Mouse (Mus musculus) kidney, embryonic 14.5 days (tissue): ENCODE measurements around the gene Ltb. TPM values are rescaled to one million over a fixed set of nuclear protein-coding genes. Genes with fewer than 3 reads are reported as not detected.

ENCODE experiments used
- ATAC-seq: fragments of 200-750 bp; cut with Nextera tagmentation; 2 replicates; pipeline ENCODE4 v1.8.0; 2017; ENCODE audit warnings: moderate number of reproducible peaks, mild to moderate bottlenecking, moderate TSS enrichment, moderate library complexity; ENCODE audit not compliant: low FRiP score, low TSS enrichment
- H3K27ac ChIP-seq: fragments of 300-500 bp; sonication (generic); 2 replicates; pipeline ENCODE4 v1.5.1; 2014; ENCODE audit warnings: low read depth, mild to moderate bottlenecking, low read length, moderate library complexity, mixed read lengths
- H3K27me3 ChIP-seq: fragments of 300-500 bp; sonication (generic); 2 replicates; pipeline ENCODE4 v1.6.1; 2014; ENCODE audit warnings: mild to moderate bottlenecking, low read length; ENCODE audit not compliant: control insufficient read depth, insufficient read depth
- H3K36me3 ChIP-seq: fragments of 300-500 bp; sonication (generic); 2 replicates; pipeline ENCODE4 v1.6.1; 2014; ENCODE audit warnings: low read length, mixed read lengths; ENCODE audit not compliant: control insufficient read depth, insufficient read depth
- H3K4me1 ChIP-seq: fragments of 300-500 bp; sonication (generic); 2 replicates; pipeline ENCODE4 v1.6.1; 2014; ENCODE audit warnings: low read length, mixed read lengths; ENCODE audit not compliant: control insufficient read depth, insufficient read depth
- H3K4me2 ChIP-seq: fragments of 300-500 bp; sonication (generic); replicated peaks from 2 replicates; pipeline ENCODE4 v1.6.1; 2014; ENCODE audit warnings: low read depth, mild to moderate bottlenecking, low read length
- H3K4me3 ChIP-seq: fragments of 300-500 bp; sonication (generic); 2 replicates; pipeline ENCODE4 v1.5.1; 2014; ENCODE audit warnings: mild to moderate bottlenecking, low read length
- H3K9ac ChIP-seq: fragments of 300-500 bp; sonication (generic); 2 replicates; pipeline ENCODE4 v1.6.1; 2014; ENCODE audit warnings: low read depth, mild to moderate bottlenecking, low read length, moderate library complexity
- H3K9me3 ChIP-seq: fragments of 300-500 bp; sonication (generic); 2 replicates; pipeline ENCODE4 v1.6.1; 2016; ENCODE audit warnings: low read length; ENCODE audit not compliant: control insufficient read depth
- WGBS: fragments of 180-500 bp; shearing (Covaris S2); extraction: QIAGEN DNeasy Blood & Tissue Kit; methylation state at CpG from one replicate; pipeline ENCODE4 v1.1.7; 2014; 5-methylcytosine and 5-hydroxymethylcytosine counted together
- polyA plus RNA-seq: library from polyadenylated mRNA; unstranded; fragments of >200 nt; fragmentation: Nextera tagmentation; extraction: Ambion mirVana; gene quantifications from 2 replicates; pipeline ENCODE4 v1.2.1, GENCODE M21; 2014

Gene Ltb
- polyA plus RNA-seq, 1 experiment from 2014 or later = 0.34 TPM

DNA sequence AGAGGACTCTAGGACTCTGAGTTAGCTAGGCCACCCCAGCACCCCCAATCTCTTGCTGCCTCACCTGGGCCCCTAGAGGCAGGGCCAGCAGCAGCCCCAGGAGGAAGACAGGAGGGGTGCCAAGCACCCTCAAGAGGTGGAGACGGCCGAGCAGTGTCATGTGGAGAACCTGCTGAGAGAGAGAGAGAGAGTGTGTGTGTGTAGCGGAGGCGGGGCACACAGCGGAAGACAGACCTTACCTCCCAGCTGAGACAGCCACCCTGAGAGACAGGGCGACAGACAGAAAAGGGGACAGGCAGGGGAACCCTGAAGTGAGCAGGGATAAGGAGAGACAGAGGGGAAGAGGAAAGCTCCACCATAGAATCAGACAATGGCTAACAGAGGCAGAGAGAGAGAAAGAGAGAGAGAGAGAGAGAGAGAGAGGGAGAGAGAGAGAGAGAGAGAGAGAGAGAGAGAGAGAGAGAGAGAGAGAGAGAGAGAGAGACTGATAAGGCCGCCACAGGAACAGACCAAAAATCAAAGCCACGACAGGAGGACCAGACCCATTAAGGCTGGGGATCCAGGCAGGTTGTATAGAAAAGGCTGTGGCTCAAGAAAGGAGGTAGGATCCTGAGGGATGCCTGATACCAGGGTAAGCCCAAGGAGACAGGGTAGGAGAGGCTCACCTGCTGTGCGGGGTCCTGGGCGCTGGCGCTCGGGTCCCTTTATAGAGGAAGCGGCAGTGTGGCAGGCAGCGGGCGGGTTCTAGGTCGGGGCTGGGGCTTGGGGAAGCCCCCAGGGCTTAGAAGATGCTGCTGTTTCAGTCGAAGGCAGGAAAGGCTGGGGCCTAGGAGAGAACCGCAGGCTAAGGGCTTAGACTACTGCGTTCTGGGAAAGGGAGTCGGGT lies 10.5 kb downstream of the Ltb start, which contains the start of gene Lta:
Lta (minus strand) TSS at position 858 of the 886 bp plus-strand sequence.
- WGBS = 39% methylated on average over 20 of the region's 20 CpGs
- no peaks in the 10 kb centered on the region for H3K4me1 ChIP-seq
- no peaks in the 10 kb centered on the region for H3K9me3 ChIP-seq
- H3K4me2 ChIP-seq = no peak within 1 kb of the TSS
- H3K27me3 ChIP-seq = peaks cover 17% of the 10 kb centered on the region; the same call in 1 of the 2 replicates
- 0 out of 2 replicates have a peak, but pooled peaks have one; percentile 6 for ATAC-seq
- H3K9ac ChIP-seq = no peak within 1 kb of the TSS
- H3K4me3 ChIP-seq = no peak within 1 kb of the TSS
- H3K27ac ChIP-seq = no peak within 1 kb of the TSS
- H3K36me3 ChIP-seq = no peaks in the 10 kb centered on the region

DNA sequence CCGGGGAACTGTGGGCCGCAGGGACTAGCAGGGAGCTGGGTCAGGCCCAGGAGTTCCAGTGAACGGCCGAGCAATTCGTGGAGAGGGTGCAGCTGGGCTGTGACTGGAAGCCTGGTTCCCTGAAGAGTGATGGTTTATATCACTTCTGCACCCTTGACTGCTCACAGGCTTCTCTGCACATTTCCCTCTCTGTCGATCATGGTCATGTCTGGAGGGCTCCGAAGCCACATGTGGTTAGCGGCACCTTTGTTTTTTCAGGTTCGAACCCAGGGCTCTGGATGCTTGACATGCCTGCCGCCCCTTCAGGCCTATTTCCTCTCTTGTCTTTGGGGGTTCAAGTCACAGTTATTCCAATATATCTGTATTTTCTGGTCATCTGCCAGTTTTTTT lies 11.1 kb downstream of the Ltb start:
- WGBS = 47% methylated on average over 10 of the region's 10 CpGs
- no peaks in the 10 kb centered on the region for H3K4me1 ChIP-seq
- no peak overlapping the region for H3K9ac ChIP-seq
- H3K27me3 ChIP-seq = peaks cover 17% of the 10 kb centered on the region; the same call in 1 of the 2 replicates
- no peak overlapping the region for H3K4me3 ChIP-seq
- no peak overlapping the region for H3K27ac ChIP-seq
- H3K36me3 ChIP-seq = no peaks in the 10 kb centered on the region
- no peak overlapping the region for H3K4me2 ChIP-seq
- no peaks in the 10 kb centered on the region for H3K9me3 ChIP-seq
- peak; percentile 35; the same call in 1 of the 2 replicates for ATAC-seq

DNA sequence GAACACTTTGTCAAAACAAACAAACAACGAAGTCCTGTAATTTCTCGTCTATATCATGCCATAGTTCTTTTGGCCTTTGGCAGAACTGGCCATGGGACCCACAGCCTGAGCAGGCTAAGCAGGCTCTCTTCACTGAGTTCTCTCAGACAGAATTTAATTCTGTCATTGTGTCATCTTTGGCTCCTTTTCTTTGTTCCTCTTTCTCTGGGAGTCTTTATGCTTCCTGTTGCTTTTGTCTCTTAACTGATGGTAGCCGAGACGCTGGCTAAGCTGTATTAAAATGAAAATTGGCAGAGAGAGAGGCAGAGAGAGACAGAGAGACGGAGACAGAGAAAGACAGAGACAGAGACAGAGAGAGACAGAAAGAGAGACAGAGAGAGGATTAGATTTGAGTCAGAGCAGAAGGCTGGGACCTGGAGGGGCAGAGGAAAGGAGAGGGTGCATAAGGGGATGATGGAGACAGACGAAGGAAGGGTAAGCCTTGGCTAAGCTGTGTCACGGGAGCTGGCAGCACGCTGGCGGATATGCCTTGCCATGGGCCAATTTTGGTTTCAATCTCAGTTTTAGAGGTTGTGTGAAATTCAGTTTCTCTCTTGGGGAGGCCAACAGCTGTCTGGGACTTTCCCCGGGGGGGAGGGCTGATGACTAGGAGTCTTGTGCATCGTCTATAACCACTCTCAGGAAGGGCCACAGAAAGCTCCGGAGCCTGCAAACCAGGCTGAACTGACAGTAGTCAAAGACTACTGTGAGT lies 15.7 kb downstream of the Ltb start:
- Histone ChIP-seq H3K9ac (no peak overlapping the region), H3K36me3 (no peaks in the 10 kb centered on the region), H3K9me3 (no peaks in the 10 kb centered on the region), H3K4me3 (no peak overlapping the region), H3K27ac (no peak overlapping the region), H3K4me2 (no peak overlapping the region), H3K4me1 (no peaks in the 10 kb centered on the region), H3K27me3 (no peaks in the 10 kb centered on the region)
- WGBS = 84% methylated on average over 12 of the region's 12 CpGs
- no peak for ATAC-seq

DNA sequence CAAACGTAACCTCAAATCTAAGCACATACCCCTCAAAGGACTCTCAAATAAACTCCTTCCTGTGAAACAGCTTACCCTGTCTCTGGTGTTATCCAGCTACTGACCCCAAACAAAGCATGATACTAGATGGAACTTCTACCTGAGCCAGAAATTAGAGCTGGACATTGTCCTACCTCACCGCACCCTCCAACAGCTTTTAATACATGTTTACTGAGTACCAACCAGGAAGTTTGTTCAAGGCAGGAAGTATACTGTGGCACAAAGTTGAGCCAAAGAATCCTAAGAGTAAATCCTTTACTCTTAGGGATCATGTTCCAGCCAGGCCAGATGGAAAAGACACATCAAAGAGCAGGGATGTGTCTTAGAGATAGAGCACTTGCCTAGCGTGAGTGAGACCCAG lies 16.4 kb downstream of the Ltb start:
- Histone ChIP-seq H3K27me3 (no peaks in the 10 kb centered on the region), H3K4me1 (no peaks in the 10 kb centered on the region), H3K4me2 (no peak overlapping the region), H3K27ac (no peak overlapping the region), H3K9ac (no peak overlapping the region), H3K36me3 (no peaks in the 10 kb centered on the region), H3K4me3 (no peak overlapping the region), H3K9me3 (no peaks in the 10 kb centered on the region)
- WGBS = 48% methylated on average over 3 of the region's 3 CpGs
- ATAC-seq = no peak

DNA sequence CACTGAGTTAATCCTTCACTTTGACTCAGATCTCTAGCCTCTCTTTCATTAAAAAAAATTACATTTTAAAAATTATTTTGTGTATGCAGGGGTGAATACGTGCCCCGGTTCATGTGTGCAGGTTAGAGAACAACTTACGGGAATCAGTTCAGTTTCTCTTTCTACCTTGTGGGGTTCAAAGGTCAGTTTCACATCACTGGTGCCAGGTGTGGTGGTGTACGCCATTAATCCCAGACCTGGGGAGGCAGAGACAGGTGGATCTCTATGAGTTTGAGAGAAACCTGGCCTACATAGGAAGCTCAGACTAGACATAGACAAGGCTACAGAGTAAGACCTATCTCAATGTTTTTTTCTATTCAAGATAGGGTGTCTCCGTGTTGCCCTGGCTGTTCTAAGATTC lies 18.8 kb downstream of the Ltb start:
- H3K9me3 ChIP-seq = no peaks in the 10 kb centered on the region
- WGBS = 88% methylated on average over 5 of the region's 5 CpGs
- no peak for ATAC-seq

GRCm38 (mm10) chr17:35218516-35219193 lies 24.4 kb downstream of the Ltb start:
- H3K4me3 ChIP-seq = no peak overlapping the region
- 79% methylated on average over 18 of the region's 18 CpGs for WGBS
- no peak overlapping the region for H3K4me2 ChIP-seq
- no peaks in the 10 kb centered on the region; the same call in 1 of the 2 replicates for H3K4me1 ChIP-seq
- H3K9ac ChIP-seq = no peak overlapping the region
- H3K36me3 ChIP-seq = peaks cover 25% of the 10 kb centered on the region
- ATAC-seq = no peak
- peak overlapping the region; percentile 15; the same call in 1 of the 2 replicates for H3K27ac ChIP-seq
- H3K27me3 ChIP-seq = no peaks in the 10 kb centered on the region
- no peaks in the 10 kb centered on the region for H3K9me3 ChIP-seq

More for the DNA sequence above, 18.8 kb downstream of the Ltb start:
- no peaks in the 10 kb centered on the region for H3K27me3 ChIP-seq
- no peak overlapping the region for H3K27ac ChIP-seq
- no peak overlapping the region for H3K4me3 ChIP-seq
- H3K4me2 ChIP-seq = no peak overlapping the region
- H3K4me1 ChIP-seq = no peaks in the 10 kb centered on the region
- no peaks in the 10 kb centered on the region for H3K36me3 ChIP-seq
- no peak overlapping the region for H3K9ac ChIP-seq

- no peaks in the 10 kb centered on the region for H3K9me3 ChIP-seq
- no peaks in the 10 kb centered on the region for H3K27me3 ChIP-seq
- no peaks in the 10 kb centered on the region; the same call in 1 of the 2 replicates for H3K4me1 ChIP-seq
- H3K4me2 ChIP-seq = no peak overlapping the region
- peaks cover 25% of the 10 kb centered on the region for H3K36me3 ChIP-seq
- H3K9ac ChIP-seq = no peak overlapping the region
- H3K4me3 ChIP-seq = no peak overlapping the region
- ATAC-seq = no peak
- H3K27ac ChIP-seq = peak overlapping the region; percentile 42; the same call in 1 of the 2 replicates
- WGBS = 88% methylated on average over 6 of the region's 6 CpGs
Measured at GRCm38 (mm10) chr17:35219601-35220041, 25.4 kb downstream of the Ltb start.

- H3K27ac ChIP-seq = peak within 1 kb of the TSS; percentile 51
- peaks cover 25% of the 10 kb centered on the region for H3K36me3 ChIP-seq
- no peaks in the 10 kb centered on the region for H3K27me3 ChIP-seq
- H3K9me3 ChIP-seq = no peaks in the 10 kb centered on the region
- no peak within 1 kb of the TSS for H3K9ac ChIP-seq
- WGBS = 72% methylated on average over 28 of the region's 28 CpGs
- no peaks in the 10 kb centered on the region; the same call in 1 of the 2 replicates for H3K4me1 ChIP-seq
- peak; percentile 41; the same call in 1 of the 2 replicates for ATAC-seq
- no peak within 1 kb of the TSS for H3K4me3 ChIP-seq
- no peak within 1 kb of the TSS for H3K4me2 ChIP-seq
Measured at GRCm38 (mm10) chr17:35220156-35220952, 26.1 kb downstream of the Ltb start, which contains the start of gene Gm16181. Gene Gm16181, plus strand, starts transcription at chr17:35220834.
